Mouse (Mus musculus) CH12.LX (cell line): Measurements from ENCODE around the gene Crip3. TPM values are rescaled to one million over a fixed set of nuclear protein-coding genes. Genes with fewer than 3 reads are reported as not detected.

Source experiments
- DNase-seq: peaks from one replicate; pipeline ENCODE4 v3.0.0-alpha.2; 2013; ENCODE audit errors: extremely low read depth
- H3K27ac ChIP-seq: 2 replicates; pipeline ENCODE4 v1.5.1; 2012; ENCODE audit warnings: low read depth, mild to moderate bottlenecking, control low read depth, moderate library complexity; ENCODE audit not compliant: insufficient read depth
- H3K27me3 ChIP-seq: replicated peaks from 2 replicates; pipeline ENCODE3; 2012; ENCODE audit warnings: inconsistent platforms
- H3K36me3 ChIP-seq, 2 experiments: replicated peaks in 1 of 2; 2 replicates each; pipeline versions ENCODE3 to v1.6.1; 2012; ENCODE audit warnings: inconsistent platforms in 1 of 2, low read length in 1 of 2, mild to moderate bottlenecking in 1 of 2, mixed read lengths in 1 of 2, moderate library complexity in 1 of 2; ENCODE audit not compliant: control insufficient read depth in 1 of 2, insufficient read depth in 1 of 2
- H3K4me1 ChIP-seq, 2 experiments: 2 replicates each; pipeline ENCODE4 v1.6.1; 2012; ENCODE audit warnings: inconsistent platforms in 1 of 2, moderate library complexity in 1 of 2; ENCODE audit not compliant: insufficient read depth in 2 of 2, control insufficient read depth in 1 of 2
- H3K4me2 ChIP-seq: 2 replicates; pipeline ENCODE4 v1.6.1; 2012; ENCODE audit warnings: low read depth, mild to moderate bottlenecking, control low read depth; ENCODE audit not compliant: poor library complexity, insufficient read depth, severe bottlenecking
- H3K4me3 ChIP-seq, 3 experiments: fragments of 150-350 bp in 1 of 3; sonication (generic) in 1 of 3; replicated peaks in 1 of 3; 2 replicates each; pipeline versions ENCODE3 to v1.5.1; 2011 to 2012; ENCODE audit warnings: low read depth in 2 of 3, low read length in 2 of 3, mild to moderate bottlenecking in 2 of 3, moderate library complexity in 2 of 3, control low read depth in 1 of 3, improper control_type of control experiment in 1 of 3, inconsistent platforms in 1 of 3, mixed read lengths in 1 of 3; ENCODE audit not compliant: poor library complexity in 1 of 3
- H3K79me2 ChIP-seq: replicated peaks from 2 replicates; pipeline ENCODE4 v1.6.1; 2012; ENCODE audit warnings: mild to moderate bottlenecking, moderate library complexity; ENCODE audit not compliant: control insufficient read depth, poor library complexity, insufficient read depth, severe bottlenecking; ENCODE audit errors: extremely low read depth
- H3K9ac ChIP-seq: 2 replicates; pipeline ENCODE4 v1.6.1; 2012; ENCODE audit warnings: low read depth, mild to moderate bottlenecking, control low read depth, moderate library complexity; ENCODE audit not compliant: insufficient read depth
- H3K9me3 ChIP-seq: replicated peaks from 2 replicates; pipeline ENCODE3; 2012; ENCODE audit warnings: low read length, inconsistent platforms, mixed read lengths
- ELF1 ChIP-seq: IDR thresholded peaks from 2 replicates; pipeline ENCODE4 v1.6.1; 2014; ENCODE audit warnings: low read depth, mild to moderate bottlenecking, inconsistent platforms, low read length, improper control_type of control experiment
- ZNF384 ChIP-seq: IDR thresholded peaks from 2 replicates; pipeline ENCODE4 v1.6.1; 2012; ENCODE audit warnings: low read depth, low read length, improper control_type of control experiment, inconsistent platforms
- dilution Hi-C: fragments of 300-500 bp; cut with MboI; formaldehyde crosslinking; loops from 2 replicates; pipeline ENCODE4 v1.14.3; 2020; ENCODE audit warnings: low sequenced_read_pairs; ENCODE audit not compliant: extremely low pct_unique_long_range_greater_than_20kb, extremely low pct_ligation_motif_present
- in situ Hi-C: fragments of 300-500 bp; cut with MboI; formaldehyde crosslinking; loops from 3 replicates; pipeline ENCODE4 v1.14.3; 2019; ENCODE audit warnings: low sequenced_read_pairs, low pct_ligation_motif_present, low pct_unique_long_range_greater_than_20kb, mixed read lengths
- polyA plus RNA-seq: library from polyadenylated mRNA; unstranded; fragments of >175 nt; gene quantifications from 2 replicates; pipeline ENCODE4 v1.2.1, GENCODE M21; 2012; ENCODE audit warnings: low read depth; ENCODE audit not compliant: insufficient read length
- total RNA-seq, 2 experiments: library from RNA; depleted of rRNA; stranded (reverse); fragments of 300-350 nt in 1 of 2; fragments of >200 nt in 1 of 2; gene quantifications; 2 replicates each; pipeline ENCODE4 v1.2.3; 2012 to 2014

Crip3 gene
- total and polyA plus RNA-seq, 3 experiments: not detected

GRCm38 (mm10) chr17:46477286-46477685, 48.6 kb downstream of the Crip3 start:
- Histone ChIP-seq H3K4me1 (no peaks in the 10 kb centered on the region), H3K36me3 (no peaks in the 10 kb centered on the region), H3K27ac (no peak overlapping the region)
- in situ Hi-C loops: no loop called here
- TF ChIP-seq ZNF384 (no peak), ELF1 (no peak)
- TF ChIP-seq, all 38 proteins: peak for 0
- Histone ChIP-seq H3K79me2 (no peaks in the 10 kb centered on the region), H3K9me3 (no peaks in the 10 kb centered on the region), H3K4me2 (no peak overlapping the region), H3K4me3 (no peak overlapping the region), H3K27me3 (peaks cover 90% of the 10 kb centered on the region), H3K9ac (no peak overlapping the region)
- no peak for DNase-seq
- dilution Hi-C loops: no loop called here

Other genes starting within 250 kb of the Crip3 start
- 36.0 and 39.3 TPM in 2 replicates for gene Polh, start 226.3 kb upstream of the Crip3 start, total RNA-seq (2012; rRNA removed)
- 40.4 and 40.8 TPM in 2 replicates for gene Polh, start 226.3 kb upstream of the Crip3 start, total RNA-seq (2014; rRNA removed)
- 20.3 and 23.1 TPM in 2 replicates for gene Polh, start 226.3 kb upstream of the Crip3 start, polyA plus RNA-seq
- gene Xpo5, start 226.1 kb upstream of the Crip3 start, total RNA-seq (2012; rRNA removed): 44.7 and 53.7 TPM in 2 replicates
- gene Xpo5, start 226.1 kb upstream of the Crip3 start, total RNA-seq (2014; rRNA removed): 56.3 and 56.5 TPM in 2 replicates
- 53.3 and 55.1 TPM in 2 replicates for gene Xpo5, start 226.1 kb upstream of the Crip3 start, polyA plus RNA-seq
- 361 and 433 TPM in 2 replicates for gene Polr1c, start 180.9 kb upstream of the Crip3 start, total RNA-seq (2012; rRNA removed)
- 350 and 356 TPM in 2 replicates for gene Polr1c, start 180.9 kb upstream of the Crip3 start, total RNA-seq (2014; rRNA removed)
- gene Polr1c, start 180.9 kb upstream of the Crip3 start, polyA plus RNA-seq: 367 and 386 TPM in 2 replicates
- 24.8 and 32.5 TPM in 2 replicates for gene Yipf3, start 180.8 kb upstream of the Crip3 start, total RNA-seq (2012; rRNA removed)
- gene Yipf3, start 180.8 kb upstream of the Crip3 start, total RNA-seq (2014; rRNA removed): 9.0 and 15.8 TPM in 2 replicates
- 45.4 and 52.6 TPM in 2 replicates for gene Yipf3, start 180.8 kb upstream of the Crip3 start, polyA plus RNA-seq
- gene Lrrc73, start 175.4 kb upstream of the Crip3 start, total RNA-seq (2012; rRNA removed): 2.7 and 3.6 TPM in 2 replicates
- gene Lrrc73, start 175.4 kb upstream of the Crip3 start, total RNA-seq (2014; rRNA removed): 1.5 and 1.8 TPM in 2 replicates
- 4.0 and 4.2 TPM in 2 replicates for gene Lrrc73, start 175.4 kb upstream of the Crip3 start, polyA plus RNA-seq
- gene Tjap1, start 145.9 kb upstream of the Crip3 start, total RNA-seq (2012; rRNA removed): 13.8 and 14.2 TPM in 2 replicates
- gene Tjap1, start 145.9 kb upstream of the Crip3 start, total RNA-seq (2014; rRNA removed): 8.6 and 9.1 TPM in 2 replicates
- 24.3 and 28.6 TPM in 2 replicates for gene Tjap1, start 145.9 kb upstream of the Crip3 start, polyA plus RNA-seq
- 0.08 and 0.13 TPM in 2 replicates for gene Dlk2, start 131.5 kb upstream of the Crip3 start, total RNA-seq (2012; rRNA removed)
- gene Dlk2, start 131.5 kb upstream of the Crip3 start, total RNA-seq (2014; rRNA removed): not detected in 2 replicates
- gene Dlk2, start 131.5 kb upstream of the Crip3 start, polyA plus RNA-seq: not detected in 2 replicates
- 3.6 and 4.1 TPM in 2 replicates for gene Abcc10, start 100.6 kb upstream of the Crip3 start, total RNA-seq (2012; rRNA removed)
- 1.1 and 1.4 TPM in 2 replicates for gene Abcc10, start 100.6 kb upstream of the Crip3 start, total RNA-seq (2014; rRNA removed)
- gene Abcc10, start 100.6 kb upstream of the Crip3 start, polyA plus RNA-seq: 2.7 and 3.8 TPM in 2 replicates
- gene Zfp318, start 45.2 kb upstream of the Crip3 start, total RNA-seq (2012; rRNA removed): 2.5 and 2.9 TPM in 2 replicates
- gene Zfp318, start 45.2 kb upstream of the Crip3 start, total RNA-seq (2014; rRNA removed): 1.4 and 1.8 TPM in 2 replicates
- 2.8 and 5.0 TPM in 2 replicates for gene Zfp318, start 45.2 kb upstream of the Crip3 start, polyA plus RNA-seq
- not detected in 2 replicates for gene Slc22a7, start 9.5 kb downstream of the Crip3 start, total RNA-seq (2012; rRNA removed)
- gene Slc22a7, start 9.5 kb downstream of the Crip3 start, total RNA-seq (2014; rRNA removed): not detected in 2 replicates
- gene Slc22a7, start 9.5 kb downstream of the Crip3 start, polyA plus RNA-seq: not detected in 2 replicates
- gene Ttbk1, start 58.7 kb downstream of the Crip3 start, total RNA-seq (2012; rRNA removed): 0.04 and 0.08 TPM in 2 replicates
- not detected in 2 replicates for gene Ttbk1, start 58.7 kb downstream of the Crip3 start, total RNA-seq (2014; rRNA removed)
- not detected in 2 replicates for gene Ttbk1, start 58.7 kb downstream of the Crip3 start, polyA plus RNA-seq
- 18.5 and 19.9 TPM in 2 replicates for gene Dnph1, start 67.8 kb downstream of the Crip3 start, total RNA-seq (2012; rRNA removed)
- gene Dnph1, start 67.8 kb downstream of the Crip3 start, total RNA-seq (2014; rRNA removed): 27.3 and 30.2 TPM in 2 replicates
- 27.2 and 28.4 TPM in 2 replicates for gene Dnph1, start 67.8 kb downstream of the Crip3 start, polyA plus RNA-seq
- gene Cul9, start 117.5 kb downstream of the Crip3 start, total RNA-seq (2012; rRNA removed): 0.08 TPM in 2 replicates
- gene Cul9, start 117.5 kb downstream of the Crip3 start, total RNA-seq (2014; rRNA removed): 0.05 TPM in 1 of 2 replicates, not detected in the other
- gene Cul9, start 117.5 kb downstream of the Crip3 start, polyA plus RNA-seq: 0.27 and 0.65 TPM in 2 replicates
- gene Srf, start 127.2 kb downstream of the Crip3 start, total RNA-seq (2012; rRNA removed): 38.2 and 48.1 TPM in 2 replicates
- 40.8 and 54.5 TPM in 2 replicates for gene Srf, start 127.2 kb downstream of the Crip3 start, total RNA-seq (2014; rRNA removed)
- gene Srf, start 127.2 kb downstream of the Crip3 start, polyA plus RNA-seq: 60.1 and 81.6 TPM in 2 replicates
- gene Ptk7, start 200.6 kb downstream of the Crip3 start, total RNA-seq (2012; rRNA removed): 2.9 and 4.8 TPM in 2 replicates
- gene Ptk7, start 200.6 kb downstream of the Crip3 start, total RNA-seq (2014; rRNA removed): 0.11 and 0.14 TPM in 2 replicates
- 0.20 and 0.29 TPM in 2 replicates for gene Ptk7, start 200.6 kb downstream of the Crip3 start, polyA plus RNA-seq
- gene Klc4, start 217.1 kb downstream of the Crip3 start, total RNA-seq (2012; rRNA removed): 7.8 and 10.7 TPM in 2 replicates
- 6.6 and 8.3 TPM in 2 replicates for gene Klc4, start 217.1 kb downstream of the Crip3 start, total RNA-seq (2014; rRNA removed)
- 6.7 and 7.8 TPM in 2 replicates for gene Klc4, start 217.1 kb downstream of the Crip3 start, polyA plus RNA-seq
- gene Mrpl2, start 217.3 kb downstream of the Crip3 start, total RNA-seq (2012; rRNA removed): 235 and 238 TPM in 2 replicates
- gene Mrpl2, start 217.3 kb downstream of the Crip3 start, total RNA-seq (2014; rRNA removed): 128 and 130 TPM in 2 replicates
- 158 and 201 TPM in 2 replicates for gene Mrpl2, start 217.3 kb downstream of the Crip3 start, polyA plus RNA-seq
- gene Cul7, start 221.4 kb downstream of the Crip3 start, total RNA-seq (2012; rRNA removed): 76.0 and 82.5 TPM in 2 replicates
- 33.3 and 37.7 TPM in 2 replicates for gene Cul7, start 221.4 kb downstream of the Crip3 start, total RNA-seq (2014; rRNA removed)
- gene Cul7, start 221.4 kb downstream of the Crip3 start, polyA plus RNA-seq: 65.9 and 68.1 TPM in 2 replicates
- gene Rrp36, start 245.4 kb downstream of the Crip3 start, total RNA-seq (2012; rRNA removed): 46.1 and 55.0 TPM in 2 replicates
- gene Rrp36, start 245.4 kb downstream of the Crip3 start, total RNA-seq (2014; rRNA removed): 53.6 and 55.2 TPM in 2 replicates
- 38.1 and 49.3 TPM in 2 replicates for gene Rrp36, start 245.4 kb downstream of the Crip3 start, polyA plus RNA-seq
- 94.3 and 106 TPM in 2 replicates for gene Mea1, start 249.9 kb downstream of the Crip3 start, total RNA-seq (2012; rRNA removed)
- gene Mea1, start 249.9 kb downstream of the Crip3 start, total RNA-seq (2014; rRNA removed): 68.3 and 73.8 TPM in 2 replicates
- gene Mea1, start 249.9 kb downstream of the Crip3 start, polyA plus RNA-seq: 86.1 and 110 TPM in 2 replicates